Mouse (Mus musculus) neutrophil, adult 59 days (primary cell): Measurements from ENCODE around the gene Cyp2g1. TPM values are rescaled to one million over a fixed set of nuclear protein-coding genes. Genes with fewer than 3 reads are reported as not detected.

Experiments
- total RNA-seq, 2 experiments: library from RNA; stranded (reverse); gene quantifications; 1 replicate in 1 of 2; 2 replicates in 1 of 2; pipeline ENCODE4 v1.2.4; 2023

Gene Cyp2g1
- not detected for total RNA-seq

GRCm38 (mm10) chr7:26808592-26808991, at the start of gene Cyp2g1:
Gene Cyp2g1 (plus strand): TSS chr7:26808892.

DNA sequence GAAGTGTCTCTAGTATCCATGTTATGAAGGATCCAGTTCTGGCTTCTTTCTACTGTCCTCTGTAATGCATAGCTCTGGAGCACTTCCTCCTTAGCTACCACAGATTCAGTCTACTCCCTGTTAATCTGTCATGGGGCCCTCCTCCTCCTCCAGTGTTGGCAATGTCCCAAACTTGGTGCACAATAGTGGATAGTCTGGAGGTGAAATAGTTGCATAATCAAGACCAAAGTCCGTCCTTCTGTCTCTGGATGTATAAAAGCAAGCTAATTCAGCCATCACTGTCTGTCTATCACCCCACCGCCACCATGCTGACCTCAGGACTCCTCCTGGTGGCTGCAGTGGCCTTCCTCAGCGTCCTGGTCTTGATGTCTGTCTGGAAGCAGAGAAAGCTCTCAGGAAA, 26.4 kb downstream of the Cyp2g1 start, which contains the start of gene Cyp2a5:
TSS of gene Cyp2a5 (plus strand) at position 247 of the 400 bp plus-strand sequence.

Other genes with a start within 250 kb of the Cyp2g1 start
- not detected for gene Vmn1r185, start 190.4 kb upstream of the Cyp2g1 start, total RNA-seq
- not detected for gene Cyp2b23, start 122.5 kb upstream of the Cyp2g1 start, total RNA-seq
- not detected for gene Cyp2b19, start 51.8 kb upstream of the Cyp2g1 start, total RNA-seq
- gene Cyp2a5, start 26.4 kb downstream of the Cyp2g1 start, total RNA-seq, result not detected
- gene Cyp2a22, start 130.5 kb downstream of the Cyp2g1 start, total RNA-seq, result not detected
- not detected for gene Cyp2a12, start 220.2 kb downstream of the Cyp2g1 start, total RNA-seq